Mouse (Mus musculus): ENCODE data around the gene Pkp4.

DNA sequence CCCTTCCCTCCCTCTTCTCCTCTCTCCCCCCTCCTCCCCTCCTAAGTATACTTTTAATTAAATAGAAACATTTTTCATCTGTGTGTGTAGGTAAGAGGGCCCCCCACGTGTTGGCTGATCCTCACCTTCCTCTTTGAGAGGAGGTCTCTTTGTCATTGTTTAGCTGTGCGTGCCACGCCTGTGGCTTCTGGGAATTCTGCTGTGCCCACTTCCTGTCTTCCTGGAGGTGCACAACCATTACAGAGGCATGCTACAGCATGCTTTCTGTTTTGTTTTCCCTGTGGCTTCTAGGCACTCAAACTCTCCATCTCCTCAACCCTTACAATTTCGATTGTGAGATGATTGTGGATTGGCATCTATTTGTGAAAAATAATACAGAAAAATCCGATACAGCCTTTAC lies 10.9 kb downstream of the Pkp4 start:
- TF ChIP-seq POLR2A (IDR thresholded peaks at IDR 0.05; ENCODE audit: borderline replicate concordance, insufficient read depth, low read length) = no peak
- TF ChIP-seq CTCF (IDR thresholded peaks at IDR 0.05; ENCODE audit: borderline replicate concordance, insufficient read depth, low read depth, low read length) = no peak
